Mouse (Mus musculus) limb, embryonic 13.5 days (tissue): ENCODE measurements around the gene Olfr725. TPM values are rescaled to one million over a fixed set of nuclear protein-coding genes. Genes with fewer than 3 reads are reported as not detected.

Experiments used
- ATAC-seq: fragments of 200-750 bp; cut with Nextera tagmentation; 2 replicates; pipeline ENCODE4 v1.8.0; 2017; ENCODE audit warnings: low read depth, moderate number of reproducible peaks, moderate TSS enrichment; ENCODE audit not compliant: low FRiP score
- H3K27ac ChIP-seq: fragments of 300-500 bp; sonication (generic); 2 replicates; pipeline ENCODE4 v1.5.1; 2015; ENCODE audit warnings: inconsistent platforms, mild to moderate bottlenecking, moderate library complexity
- H3K27me3 ChIP-seq: fragments of 300-500 bp; sonication (generic); 2 replicates; pipeline ENCODE4 v1.6.1; 2015; ENCODE audit warnings: mild to moderate bottlenecking, inconsistent platforms
- H3K36me3 ChIP-seq: fragments of 300-500 bp; sonication (generic); 2 replicates; pipeline ENCODE4 v1.6.1; 2015; ENCODE audit warnings: inconsistent platforms, mild to moderate bottlenecking, moderate library complexity
- H3K4me1 ChIP-seq: fragments of 300-500 bp; sonication (generic); 2 replicates; pipeline ENCODE4 v1.6.1; 2015; ENCODE audit warnings: inconsistent platforms
- H3K4me2 ChIP-seq: fragments of 300-500 bp; sonication (generic); replicated peaks from 2 replicates; pipeline ENCODE4 v1.6.1; 2015; ENCODE audit warnings: inconsistent platforms, mild to moderate bottlenecking, moderate library complexity
- H3K4me3 ChIP-seq: fragments of 300-500 bp; sonication (generic); 2 replicates; pipeline ENCODE4 v1.5.1; 2015; ENCODE audit warnings: moderate library complexity, mild to moderate bottlenecking, inconsistent platforms
- H3K9ac ChIP-seq: fragments of 300-500 bp; sonication (generic); 2 replicates; pipeline ENCODE4 v1.6.1; 2015; ENCODE audit warnings: mild to moderate bottlenecking, inconsistent platforms
- H3K9me3 ChIP-seq: fragments of 300-500 bp; sonication (generic); 2 replicates; pipeline ENCODE4 v1.6.1; 2016; ENCODE audit warnings: inconsistent platforms
- WGBS: fragments of 180-500 bp; shearing (Covaris S2); methylation state at CpG from one replicate; pipeline ENCODE4 v1.1.7; 2015; 5-methylcytosine and 5-hydroxymethylcytosine counted together
- polyA plus RNA-seq: library from polyadenylated mRNA; unstranded; fragments of >200 nt; fragmentation: Nextera tagmentation; extraction: Ambion mirVana; gene quantifications from 2 replicates; pipeline ENCODE4 v1.2.1, GENCODE M21; 2015

Olfr725 gene
- polyA plus RNA-seq: not detected in 2 replicates

GRCm38 (mm10) chr14:50040275-50040674 lies at the start of gene Olfr725:
TSS of gene Olfr725 (minus strand) at chr14:50040375.
- Histone ChIP-seq H3K9me3 (no peaks in the 10 kb centered on the region), H3K27me3 (no peaks in the 10 kb centered on the region), H3K4me1 (no peaks in the 10 kb centered on the region), H3K4me2 (no peak within 1 kb of the TSS), H3K36me3 (no peaks in the 10 kb centered on the region), H3K9ac (no peak within 1 kb of the TSS), H3K4me3 (no peak within 1 kb of the TSS), H3K27ac (no peak within 1 kb of the TSS)
- no peak for ATAC-seq

- Histone ChIP-seq H3K9me3 (no peaks in the 10 kb centered on the region), H3K36me3 (peaks cover 7% of the 10 kb centered on the region), H3K4me2 (peak overlapping the region; percentile 75), H3K9ac (peak overlapping the region; percentile 80; the same call in 1 of the 2 replicates), H3K4me1 (no peaks in the 10 kb centered on the region), H3K4me3 (peak overlapping the region; percentile 66), H3K27ac (peak overlapping the region; percentile 94; the same call in 1 of the 2 replicates), H3K27me3 (no peaks in the 10 kb centered on the region)
- 0% methylated on average over 4 of the region's 4 CpGs for WGBS
- peak; percentile 51 for ATAC-seq
Observed at GRCm38 (mm10) chr14:50062733-50063104, 22.5 kb upstream of the Olfr725 start.

GRCm38 (mm10) chr14:50061955-50062732 lies 22.0 kb upstream of the Olfr725 start:
- peaks cover 3% of the 10 kb centered on the region for H3K36me3 ChIP-seq
- 3% methylated on average over 50 of the region's 52 CpGs for WGBS
- no peaks in the 10 kb centered on the region for H3K9me3 ChIP-seq
- peak overlapping the region; percentile 66 for H3K4me3 ChIP-seq
- no peaks in the 10 kb centered on the region for H3K27me3 ChIP-seq
- peak overlapping the region; percentile 94 for H3K27ac ChIP-seq
- peak; percentile 93 for ATAC-seq
- peak overlapping the region; percentile 75 for H3K4me2 ChIP-seq
- peak overlapping the region; percentile 80 for H3K9ac ChIP-seq
- H3K4me1 ChIP-seq: no peaks in the 10 kb centered on the region

- H3K27ac ChIP-seq: peak overlapping the region; percentile 94
- H3K4me3 ChIP-seq: peak overlapping the region; percentile 66
- H3K27me3 ChIP-seq: no peaks in the 10 kb centered on the region
- WGBS: under 1% methylated on average over 13 of the region's 13 CpGs
- H3K36me3 ChIP-seq: peaks cover 3% of the 10 kb centered on the region
- peak overlapping the region; percentile 75 for H3K4me2 ChIP-seq
- no peaks in the 10 kb centered on the region for H3K9me3 ChIP-seq
- peak overlapping the region; percentile 80 for H3K9ac ChIP-seq
- peak; percentile 25; the same call in 1 of the 2 replicates for ATAC-seq
- no peaks in the 10 kb centered on the region for H3K4me1 ChIP-seq
Observed at GRCm38 (mm10) chr14:50061590-50061954, 21.4 kb upstream of the Olfr725 start.

GRCm38 (mm10) chr14:50061179-50061578 lies 21.0 kb upstream of the Olfr725 start:
- Histone ChIP-seq H3K9ac (peak overlapping the region; percentile 80), H3K27ac (peak overlapping the region; percentile 94), H3K27me3 (no peaks in the 10 kb centered on the region), H3K36me3 (peaks cover 3% of the 10 kb centered on the region), H3K9me3 (no peaks in the 10 kb centered on the region), H3K4me3 (peak overlapping the region; percentile 66), H3K4me2 (peak overlapping the region; percentile 75), H3K4me1 (no peaks in the 10 kb centered on the region)
- 10% methylated on average over 11 of the region's 11 CpGs for WGBS
- ATAC-seq: no peak

GRCm38 (mm10) chr14:50032041-50032440 lies 8.1 kb downstream of the Olfr725 start:
- no peaks in the 10 kb centered on the region for H3K36me3 ChIP-seq
- no peak for ATAC-seq
- peaks cover 9% of the 10 kb centered on the region; the same call in 1 of the 2 replicates for H3K9me3 ChIP-seq
- H3K9ac ChIP-seq: no peak overlapping the region
- H3K27ac ChIP-seq: no peak overlapping the region
- H3K4me3 ChIP-seq: no peak overlapping the region
- H3K4me1 ChIP-seq: no peaks in the 10 kb centered on the region
- no peak overlapping the region for H3K4me2 ChIP-seq
- 82% methylated on average over 2 of the region's 2 CpGs for WGBS
- no peaks in the 10 kb centered on the region for H3K27me3 ChIP-seq

GRCm38 (mm10) chr14:50031356-50031755 lies 8.8 kb downstream of the Olfr725 start:
- no peak for ATAC-seq
- WGBS: 87% methylated on average over 4 of the region's 4 CpGs
- no peak overlapping the region for H3K9ac ChIP-seq
- no peak overlapping the region for H3K27ac ChIP-seq
- peaks cover 9% of the 10 kb centered on the region; the same call in 1 of the 2 replicates for H3K9me3 ChIP-seq
- H3K27me3 ChIP-seq: no peaks in the 10 kb centered on the region
- no peaks in the 10 kb centered on the region for H3K4me1 ChIP-seq
- H3K4me3 ChIP-seq: no peak overlapping the region
- H3K36me3 ChIP-seq: no peaks in the 10 kb centered on the region
- no peak overlapping the region for H3K4me2 ChIP-seq

GRCm38 (mm10) chr14:50026371-50026770 lies 13.8 kb downstream of the Olfr725 start:
- no peak overlapping the region for H3K27ac ChIP-seq
- 86% methylated on average over 2 of the region's 2 CpGs for WGBS
- no peak for ATAC-seq
- H3K27me3 ChIP-seq: no peaks in the 10 kb centered on the region
- peaks cover 5% of the 10 kb centered on the region; the same call in 1 of the 2 replicates for H3K9me3 ChIP-seq
- H3K4me3 ChIP-seq: no peak overlapping the region
- no peaks in the 10 kb centered on the region for H3K36me3 ChIP-seq
- no peak overlapping the region for H3K9ac ChIP-seq
- H3K4me1 ChIP-seq: no peaks in the 10 kb centered on the region
- no peak overlapping the region for H3K4me2 ChIP-seq

Other genes starting within 250 kb of the Olfr725 start
- gene Olfr722, start 138.4 kb downstream of the Olfr725 start, polyA plus RNA-seq: not detected in 2 replicates
- gene Olfr723, start 108.6 kb downstream of the Olfr725 start, polyA plus RNA-seq: not detected in 2 replicates
- not detected in 2 replicates for gene Olfr724, start 77.1 kb downstream of the Olfr725 start, polyA plus RNA-seq
- not detected in 2 replicates for gene Olfr726, start 50.6 kb upstream of the Olfr725 start, polyA plus RNA-seq
- not detected in 2 replicates for gene Olfr727, start 82.8 kb upstream of the Olfr725 start, polyA plus RNA-seq
- not detected in 2 replicates for gene Olfr728, start 102.3 kb upstream of the Olfr725 start, polyA plus RNA-seq
- gene Olfr729, start 112.5 kb upstream of the Olfr725 start, polyA plus RNA-seq: not detected in 2 replicates
- gene Olfr730, start 147.8 kb upstream of the Olfr725 start, polyA plus RNA-seq: not detected in 2 replicates
- gene Olfr731, start 201.5 kb upstream of the Olfr725 start, polyA plus RNA-seq: not detected in 2 replicates
- gene Olfr732, start 243.8 kb upstream of the Olfr725 start, polyA plus RNA-seq: not detected in 2 replicates